Mouse (Mus musculus): ENCODE data around the gene Ncaph. TPM values are rescaled to one million over a fixed set of nuclear protein-coding genes. Genes with fewer than 3 reads are reported as not detected.
"Not testable (repeated sequence)": the region's sequence is repeated elsewhere in the genome, so short reads cannot be mapped to it uniquely, and the experiment has no call there.

Ncaph gene
- polyA plus RNA-seq, 1 experiment from 2014 or later: 73.6 TPM

GRCm38 (mm10) chr2:127138449-127138848, 4.7 kb upstream of the Ncaph start:
- H3K36me3 ChIP-seq: peaks cover 15% of the 10 kb centered on the region; the same call in 1 of the 2 replicates
- no peaks in the 10 kb centered on the region for H3K9me3 ChIP-seq
- peaks cover 20% of the 10 kb centered on the region for H3K4me1 ChIP-seq (replicated peaks)
- ATAC-seq: no peak
- no peaks in the 10 kb centered on the region for H3K27me3 ChIP-seq (replicated peaks)
- H3K9ac ChIP-seq: no peak overlapping the region
- H3K27ac ChIP-seq: no peak overlapping the region
- H3K4me2 ChIP-seq (replicated peaks): no peak overlapping the region
- H3K4me3 ChIP-seq (replicated peaks): no peak overlapping the region
- 81% methylated on average over 4 of the region's 4 CpGs for WGBS

DNA sequence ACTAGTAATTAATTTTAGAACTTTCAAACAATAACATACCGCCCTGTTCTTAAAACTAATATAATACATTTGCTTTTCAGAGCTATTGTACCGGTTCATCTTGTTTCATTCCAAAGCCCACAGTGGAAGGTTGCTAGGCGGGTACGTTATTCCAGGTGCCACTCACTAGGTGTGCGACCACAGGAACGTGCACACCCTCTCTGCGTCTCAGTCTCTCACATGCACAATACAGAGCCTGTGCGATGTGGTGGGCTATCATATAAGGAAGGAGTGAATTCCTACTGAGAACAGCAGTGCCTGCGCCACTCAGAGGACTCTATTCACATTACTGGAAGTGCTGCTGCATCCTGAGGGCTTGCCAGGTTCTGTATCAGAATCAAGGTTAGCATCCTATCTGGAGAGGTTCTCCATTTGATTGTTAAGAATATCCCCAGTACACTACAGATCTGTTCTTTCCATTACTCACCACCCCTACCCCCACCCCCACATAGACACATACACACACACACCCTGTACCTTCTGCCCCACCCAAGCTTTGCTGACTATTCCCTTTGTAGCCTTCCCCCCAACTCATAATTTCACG, 4.2 kb upstream of the Ncaph start:
- no peaks in the 10 kb centered on the region for H3K27me3 ChIP-seq (replicated peaks)
- H3K36me3 ChIP-seq: peaks cover 15% of the 10 kb centered on the region; the same call in 1 of the 2 replicates
- H3K9ac ChIP-seq: no peak overlapping the region
- no peak overlapping the region for H3K4me3 ChIP-seq (replicated peaks)
- no peaks in the 10 kb centered on the region for H3K9me3 ChIP-seq
- ATAC-seq: no peak
- 77% methylated on average over 10 of the region's 10 CpGs for WGBS
- H3K27ac ChIP-seq: no peak overlapping the region
- no peak overlapping the region for H3K4me2 ChIP-seq (replicated peaks)
- peaks cover 21% of the 10 kb centered on the region for H3K4me1 ChIP-seq (replicated peaks)

GRCm38 (mm10) chr2:127136979-127137378, 3.2 kb upstream of the Ncaph start:
- Histone ChIP-seq H3K27ac (no peak overlapping the region), H3K4me3 (replicated peaks) (no peak overlapping the region), H3K27me3 (replicated peaks) (no peaks in the 10 kb centered on the region), H3K9me3 (no peaks in the 10 kb centered on the region), H3K4me2 (replicated peaks) (no peak overlapping the region), H3K36me3 (peaks cover 15% of the 10 kb centered on the region; the same call in 1 of the 2 replicates), H3K9ac (no peak overlapping the region), H3K4me1 (replicated peaks) (peaks cover 22% of the 10 kb centered on the region)
- peak; percentile 64 for ATAC-seq
- WGBS: 15% methylated on average over 5 of the region's 5 CpGs

DNA sequence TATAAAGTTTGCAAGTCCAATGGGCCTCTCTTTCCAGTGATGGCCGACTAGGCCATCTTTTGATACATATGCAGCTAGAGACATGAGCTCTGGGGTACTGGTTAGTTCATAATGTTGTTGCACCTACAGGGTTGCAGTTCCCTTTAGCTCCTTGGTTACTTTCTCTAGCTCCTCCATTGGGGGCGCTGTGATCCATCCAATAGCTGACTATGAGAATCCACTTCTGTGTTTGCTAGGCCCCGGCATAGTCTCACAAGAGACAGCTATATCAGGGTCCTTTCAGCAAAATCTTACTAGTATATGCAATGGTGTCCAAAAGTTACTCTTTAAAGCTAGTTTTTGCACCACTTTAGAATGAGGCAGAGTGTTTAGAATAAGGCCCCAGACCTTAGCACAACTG, 1.5 kb upstream of the Ncaph start:
- H3K9ac ChIP-seq; H3K27me3 ChIP-seq (replicated peaks); H3K4me2 ChIP-seq (replicated peaks); H3K9me3 ChIP-seq; H3K36me3 ChIP-seq; H3K27ac ChIP-seq; H3K4me3 ChIP-seq (replicated peaks); ATAC-seq: not testable (repeated sequence)
- H3K4me1 ChIP-seq (replicated peaks): peaks cover 24% of the 10 kb centered on the region
- WGBS: 40% methylated on average over 3 of the region's 3 CpGs

DNA sequence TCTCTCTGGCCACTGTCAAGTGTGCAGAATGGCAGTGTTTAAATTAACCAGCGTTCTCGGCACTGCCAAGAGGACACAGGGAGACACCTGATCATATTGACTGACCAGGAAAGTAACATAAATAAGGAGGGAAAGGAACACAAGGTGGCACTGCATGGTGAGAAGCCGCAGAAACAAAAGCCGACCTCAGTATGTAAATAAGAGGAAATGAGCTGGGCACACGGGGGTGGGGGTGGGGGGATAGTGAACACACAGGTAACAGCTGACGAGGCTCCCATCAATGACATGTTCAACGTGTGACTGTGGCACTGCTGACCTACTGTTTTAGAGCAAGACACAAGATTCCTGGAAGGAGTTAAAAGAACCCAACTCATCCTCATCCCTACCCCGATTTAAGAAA, 2.4 kb downstream of the Ncaph start:
- 59% methylated on average over 8 of the region's 8 CpGs for WGBS
- Histone ChIP-seq H3K27ac (no peak overlapping the region), H3K4me2 (replicated peaks) (no peak overlapping the region), H3K4me3 (replicated peaks) (no peak overlapping the region), H3K4me1 (replicated peaks) (peaks cover 15% of the 10 kb centered on the region), H3K9ac (no peak overlapping the region), H3K36me3 (peaks cover 3% of the 10 kb centered on the region; the same call in 1 of the 2 replicates), H3K27me3 (replicated peaks) (no peaks in the 10 kb centered on the region), H3K9me3 (no peaks in the 10 kb centered on the region)
- ATAC-seq: no peak

GRCm38 (mm10) chr2:127128926-127129325, 4.8 kb downstream of the Ncaph start:
- ATAC-seq: no peak
- Histone ChIP-seq H3K36me3 (peaks cover 13% of the 10 kb centered on the region), H3K4me1 (replicated peaks) (peaks cover 15% of the 10 kb centered on the region), H3K27ac (no peak overlapping the region), H3K27me3 (replicated peaks) (no peaks in the 10 kb centered on the region), H3K4me2 (replicated peaks) (no peak overlapping the region), H3K9ac (no peak overlapping the region), H3K9me3 (no peaks in the 10 kb centered on the region), H3K4me3 (replicated peaks) (no peak overlapping the region)
- 87% methylated on average over 5 of the region's 5 CpGs for WGBS

GRCm38 (mm10) chr2:127121591-127122235, 12.0 kb downstream of the Ncaph start:
- Histone ChIP-seq H3K27me3 (replicated peaks) (no peaks in the 10 kb centered on the region), H3K9ac (no peak overlapping the region), H3K36me3 (peaks cover 52% of the 10 kb centered on the region), H3K4me3 (replicated peaks) (no peak overlapping the region), H3K27ac (no peak overlapping the region), H3K9me3 (no peaks in the 10 kb centered on the region), H3K4me1 (replicated peaks) (no peaks in the 10 kb centered on the region), H3K4me2 (replicated peaks) (no peak overlapping the region)
- 93% methylated on average over 8 of the region's 8 CpGs for WGBS
- ATAC-seq: no peak

DNA sequence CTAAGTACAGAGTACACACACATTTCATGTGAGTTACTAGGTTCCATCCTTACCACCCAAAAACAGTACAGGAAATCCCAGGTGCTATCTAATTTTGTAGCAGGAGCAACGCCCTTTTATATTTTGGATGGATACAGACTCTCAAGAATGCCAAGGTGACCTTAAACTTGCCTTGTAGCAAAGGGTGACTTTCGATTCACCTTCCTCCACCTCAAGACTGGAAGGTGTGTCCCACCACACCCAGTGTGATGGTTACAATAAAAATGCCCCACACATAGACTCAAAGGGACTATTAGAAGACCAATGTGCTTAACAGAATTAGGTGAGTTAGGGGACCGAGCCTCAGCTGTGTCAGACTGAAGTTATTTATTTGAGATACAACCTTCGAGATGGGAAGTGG, 24.8 kb downstream of the Ncaph start:
- H3K36me3 ChIP-seq: peaks cover 46% of the 10 kb centered on the region
- 91% methylated on average over 4 of the region's 4 CpGs for WGBS
- H3K9me3 ChIP-seq: no peaks in the 10 kb centered on the region
- no peak overlapping the region for H3K9ac ChIP-seq
- no peak overlapping the region for H3K4me3 ChIP-seq (replicated peaks)
- H3K27ac ChIP-seq: no peak overlapping the region
- no peaks in the 10 kb centered on the region for H3K27me3 ChIP-seq (replicated peaks)
- no peaks in the 10 kb centered on the region for H3K4me1 ChIP-seq (replicated peaks)
- H3K4me2 ChIP-seq (replicated peaks): no peak overlapping the region
- no peak for ATAC-seq

DNA sequence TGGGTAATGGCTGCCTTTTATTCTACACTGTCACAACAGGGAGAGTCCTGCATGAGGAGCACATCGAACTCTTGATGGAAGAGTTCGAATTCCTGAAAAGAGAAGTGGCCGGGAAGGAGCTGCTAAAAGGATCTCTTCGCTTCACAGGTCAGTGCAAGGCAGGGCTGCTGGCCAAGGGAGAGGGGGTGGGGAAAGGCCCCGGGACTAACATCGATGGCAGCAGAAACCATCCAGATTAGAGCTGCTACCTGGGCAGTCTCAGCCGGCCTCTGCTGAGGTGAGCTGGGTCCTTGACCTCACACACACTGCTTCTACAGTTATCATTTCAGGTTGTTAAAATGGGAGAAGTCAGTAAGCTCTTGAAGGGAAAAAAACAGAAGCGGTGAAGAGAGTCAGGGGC, 41.8 kb downstream of the Ncaph start:
- no peak overlapping the region for H3K27ac ChIP-seq
- H3K9me3 ChIP-seq: no peaks in the 10 kb centered on the region
- H3K27me3 ChIP-seq (replicated peaks): no peaks in the 10 kb centered on the region
- no peak overlapping the region for H3K9ac ChIP-seq
- ATAC-seq: no peak
- no peaks in the 10 kb centered on the region for H3K4me1 ChIP-seq (replicated peaks)
- H3K36me3 ChIP-seq: no peaks in the 10 kb centered on the region
- H3K4me3 ChIP-seq (replicated peaks): no peak overlapping the region
- 72% methylated on average over 8 of the region's 8 CpGs for WGBS
- no peak overlapping the region for H3K4me2 ChIP-seq (replicated peaks)

- not testable (repeated sequence) for H3K4me1 ChIP-seq (replicated peaks); ATAC-seq; H3K9me3 ChIP-seq; H3K27me3 ChIP-seq (replicated peaks); H3K4me2 ChIP-seq (replicated peaks); H3K36me3 ChIP-seq; H3K27ac ChIP-seq; H3K9ac ChIP-seq; H3K4me3 ChIP-seq (replicated peaks)
Observed at GRCm38 (mm10) chr2:127090151-127090550, 43.6 kb downstream of the Ncaph start.

DNA sequence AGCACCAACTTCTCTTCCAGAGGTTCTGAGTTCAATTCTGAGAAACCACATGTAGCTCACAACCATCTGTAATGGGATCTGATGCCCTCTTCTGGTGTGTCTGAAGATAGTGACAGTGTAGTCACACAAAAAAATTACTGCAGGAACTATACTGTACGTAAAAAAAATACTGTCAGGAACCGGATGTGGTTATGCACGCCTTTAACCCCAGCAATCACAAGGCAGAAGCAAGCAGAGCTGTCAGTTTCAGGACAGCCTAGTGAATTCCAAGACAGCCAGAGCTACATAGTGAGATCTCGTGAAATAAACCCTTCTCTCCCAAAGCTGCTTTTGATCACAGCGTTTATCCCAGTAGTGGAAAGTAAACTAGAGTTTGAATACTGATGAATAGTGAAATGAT, 47.5 kb downstream of the Ncaph start:
- H3K9me3 ChIP-seq: no peaks in the 10 kb centered on the region
- no peaks in the 10 kb centered on the region for H3K27me3 ChIP-seq (replicated peaks)
- 86% methylated on average over 5 of the region's 5 CpGs for WGBS
- H3K27ac ChIP-seq: no peak overlapping the region
- ATAC-seq: no peak
- no peak overlapping the region for H3K9ac ChIP-seq
- no peak overlapping the region for H3K4me2 ChIP-seq (replicated peaks)
- H3K4me3 ChIP-seq (replicated peaks): no peak overlapping the region
- 0 out of 2 replicates have a peak, but pooled peaks cover 2% of the 10 kb centered on the region for H3K36me3 ChIP-seq
- no peaks in the 10 kb centered on the region for H3K4me1 ChIP-seq (replicated peaks)

DNA sequence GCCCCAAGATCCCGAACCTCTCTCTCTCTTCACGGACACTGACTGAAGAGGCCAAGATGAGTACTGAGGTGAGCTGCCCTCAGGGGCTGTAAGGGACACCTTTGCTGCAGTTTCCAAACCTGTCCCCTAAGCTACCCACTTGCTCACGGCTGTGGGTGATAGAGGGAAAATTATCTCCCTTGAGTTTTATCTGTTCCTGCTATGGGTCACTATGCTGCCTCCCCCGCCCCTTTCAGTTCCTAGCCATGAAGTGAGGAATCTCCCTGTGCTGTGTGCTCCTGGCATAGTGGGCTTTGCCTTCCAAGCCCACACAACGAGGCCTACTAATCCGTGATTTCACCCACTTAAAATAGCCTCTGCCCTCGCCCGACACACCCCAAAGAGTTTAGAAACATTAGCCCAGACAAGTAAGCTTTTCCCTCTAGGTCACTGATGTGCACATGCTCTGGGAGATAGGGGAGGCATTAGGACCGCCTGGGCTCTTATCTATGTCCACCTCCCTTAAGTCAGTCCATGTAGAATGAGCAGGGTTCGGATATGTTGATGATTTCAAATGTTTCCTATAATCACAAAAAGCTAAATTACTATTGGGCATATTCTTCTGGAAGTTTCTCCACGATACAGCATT, 53.0 kb downstream of the Ncaph start:
- Histone ChIP-seq H3K4me3 (replicated peaks) (no peak overlapping the region), H3K27me3 (replicated peaks) (no peaks in the 10 kb centered on the region), H3K36me3 (0 out of 2 replicates have a peak, but pooled peaks cover 5% of the 10 kb centered on the region), H3K9ac (no peak overlapping the region), H3K4me1 (replicated peaks) (no peaks in the 10 kb centered on the region), H3K27ac (no peak overlapping the region), H3K9me3 (no peaks in the 10 kb centered on the region), H3K4me2 (replicated peaks) (no peak overlapping the region)
- ATAC-seq: no peak
- 91% methylated on average over 11 of the region's 11 CpGs for WGBS
